Mouse (Mus musculus) spleen, adult 2 months (tissue): Measurements from ENCODE around the gene Gm20388.

Source experiments
- CTCF ChIP-seq: fragments of 200-500 bp; IDR thresholded peaks from 2 replicates; pipeline ENCODE4 v1.5.1; 2011; ENCODE audit warnings: mild to moderate bottlenecking, inconsistent platforms; ENCODE audit not compliant: insufficient read depth, insufficient read length, insufficient replicate concordance; ENCODE audit errors: extremely low read depth
- POLR2A ChIP-seq: fragments of 200-500 bp; IDR thresholded peaks from 2 replicates; pipeline ENCODE4 v1.6.1; 2011; ENCODE audit warnings: low read depth, low read length, inconsistent platforms

- TF ChIP-seq POLR2A (no peak), CTCF (peak; percentile 74; the same call in 1 of the 2 replicates)
These were observed 3450.6 kb downstream of the Gm20388 start for GRCm38 (mm10) chr8:123361082-123361739.
